Mouse (Mus musculus): ENCODE data around the gene Zfp82.

Zfp82 gene

DNA sequence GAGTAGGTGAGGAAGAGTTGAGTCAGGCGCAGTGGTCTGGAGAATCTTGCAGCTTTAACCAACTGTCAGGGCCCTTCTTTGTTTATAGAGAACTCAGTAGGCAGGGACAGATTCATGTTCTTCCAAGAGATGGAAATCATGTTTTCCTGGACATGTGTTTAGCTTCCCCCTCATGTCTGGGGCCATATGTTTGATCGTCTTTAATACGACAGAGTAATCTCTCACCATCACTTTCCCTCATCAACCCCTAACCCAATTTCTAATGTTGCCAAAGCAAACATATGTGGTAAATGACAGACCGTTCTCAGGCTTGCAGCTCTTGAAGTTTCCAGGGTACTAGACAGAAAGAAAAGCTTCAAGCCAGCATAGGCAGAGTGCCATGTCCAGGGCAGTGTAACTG lies 24.6 kb downstream of the Zfp82 start:
- DNase-seq (ENCODE audit: low spot score), result no peak

DNA sequence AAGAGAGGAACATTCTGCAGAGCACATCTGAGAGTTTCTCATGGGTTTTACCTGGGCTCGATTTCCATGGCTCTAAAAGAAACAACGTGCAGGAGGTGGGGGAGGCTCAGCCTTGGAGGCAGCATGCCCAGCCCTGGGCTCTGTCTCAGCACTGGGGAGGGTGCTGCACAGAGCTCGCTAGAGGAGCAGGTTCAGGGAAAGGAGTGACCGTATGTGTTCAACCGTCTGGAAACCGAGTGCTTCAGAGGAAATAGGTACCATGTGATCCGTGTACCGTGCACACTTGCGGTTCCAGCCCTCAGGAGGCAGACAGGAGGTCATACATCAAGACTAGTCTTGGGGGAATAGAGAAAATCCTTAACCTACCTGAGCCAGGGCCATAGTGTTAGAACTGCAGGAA lies 28.3 kb downstream of the Zfp82 start:
- DNase-seq (ENCODE audit: low spot score), result no peak

DNA sequence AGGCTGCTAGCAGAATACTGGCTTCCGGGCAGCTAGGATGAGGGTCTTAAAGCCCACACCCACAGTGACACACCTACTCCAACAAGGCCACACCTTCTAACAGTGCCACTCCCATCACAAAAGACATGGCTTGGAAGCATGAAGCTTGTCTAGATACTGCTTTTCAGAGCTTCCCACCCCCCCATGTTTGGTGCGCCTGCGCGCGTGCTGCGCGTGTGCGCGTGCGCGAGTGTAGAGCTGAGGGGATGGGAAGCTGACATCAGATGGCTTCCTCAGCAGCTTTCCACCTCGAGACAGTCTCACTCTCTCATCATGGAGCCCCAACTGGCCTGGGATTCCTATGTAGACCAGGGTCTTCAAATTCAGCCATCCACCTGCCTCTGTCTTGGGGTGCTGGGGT lies 38.4 kb downstream of the Zfp82 start:
- DNase-seq (ENCODE audit: low spot score), result no peak

DNA sequence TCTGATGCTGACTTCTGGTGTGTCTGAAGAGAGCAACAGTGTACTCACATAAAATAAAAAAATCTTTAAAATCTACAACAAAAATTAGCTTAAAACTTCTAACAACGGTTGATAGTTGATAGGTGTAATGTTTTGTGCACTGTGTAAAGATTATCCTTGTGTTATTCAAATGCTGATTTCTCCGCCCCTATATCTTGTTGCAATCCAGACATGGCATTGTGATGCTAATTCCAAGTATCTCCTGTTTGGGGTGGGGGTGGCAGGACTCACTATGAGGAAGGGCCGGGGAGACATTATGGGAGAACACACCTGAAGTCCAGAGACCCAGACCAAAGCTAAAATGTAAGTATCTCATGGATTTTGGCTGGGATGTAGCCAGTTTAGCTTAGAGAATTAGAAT lies 41.3 kb downstream of the Zfp82 start:
- no peak for DNase-seq (ENCODE audit: low spot score)

DNA sequence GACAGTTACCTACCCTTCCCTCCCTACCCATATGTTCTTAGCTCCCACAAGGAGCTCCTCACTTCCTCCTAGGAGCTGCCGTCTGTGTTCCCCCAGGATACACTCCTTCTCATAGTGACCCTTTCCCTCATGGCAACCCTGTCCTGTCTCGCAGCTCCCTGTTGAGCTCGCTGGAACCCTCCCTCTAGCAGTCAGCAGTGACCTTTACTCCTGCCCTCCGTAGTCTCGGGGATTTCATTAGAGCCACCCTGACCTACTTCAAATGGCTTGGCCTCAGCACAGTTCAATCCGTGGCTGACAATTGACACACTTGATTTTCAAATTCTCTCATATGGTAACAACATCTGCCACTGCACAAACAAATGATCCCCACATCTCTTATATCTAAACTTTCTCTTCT lies 42.0 kb downstream of the Zfp82 start:
- DNase-seq (ENCODE audit: low spot score), result no peak

DNA sequence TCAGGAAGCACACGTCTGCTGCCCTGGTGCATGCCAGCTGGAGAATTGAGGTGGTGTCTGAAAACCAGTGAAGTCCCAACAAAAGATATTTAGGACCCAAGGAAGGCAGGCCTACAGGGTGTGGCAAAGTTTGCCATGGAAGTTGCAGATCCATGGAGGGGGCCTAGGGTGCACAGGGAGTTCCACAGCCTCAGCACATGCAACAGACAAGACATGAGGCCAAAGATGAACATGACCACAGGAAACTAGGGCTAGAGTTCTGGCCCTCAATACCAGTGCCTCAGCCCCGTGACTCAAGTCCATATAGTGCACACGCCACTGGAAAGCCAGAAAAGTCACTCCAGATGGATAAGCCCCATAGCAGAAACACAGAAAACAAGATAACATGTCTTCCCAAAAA lies 44.1 kb downstream of the Zfp82 start:
- DNase-seq (ENCODE audit: low spot score), result no peak

DNA sequence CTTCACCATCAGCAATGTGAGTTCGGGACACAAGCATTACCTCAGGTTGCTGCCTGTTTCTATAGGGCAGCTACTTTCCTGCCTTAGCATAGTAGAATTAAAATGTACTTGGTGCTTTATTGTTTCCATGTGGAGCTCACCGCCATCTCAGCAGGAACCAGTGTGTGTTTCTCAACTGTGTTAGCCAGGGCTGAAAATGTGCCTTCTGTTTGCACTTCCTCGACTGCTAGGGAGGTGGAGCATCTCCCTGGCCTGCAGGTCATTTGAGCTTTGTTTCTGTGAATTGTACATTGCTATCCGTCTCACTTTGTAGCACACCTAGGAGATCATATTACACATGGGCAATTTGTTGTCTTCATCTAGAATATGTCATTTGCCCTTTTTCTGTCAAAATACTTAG lies 45.4 kb downstream of the Zfp82 start:
- DNase-seq (ENCODE audit: low spot score), result no peak

DNA sequence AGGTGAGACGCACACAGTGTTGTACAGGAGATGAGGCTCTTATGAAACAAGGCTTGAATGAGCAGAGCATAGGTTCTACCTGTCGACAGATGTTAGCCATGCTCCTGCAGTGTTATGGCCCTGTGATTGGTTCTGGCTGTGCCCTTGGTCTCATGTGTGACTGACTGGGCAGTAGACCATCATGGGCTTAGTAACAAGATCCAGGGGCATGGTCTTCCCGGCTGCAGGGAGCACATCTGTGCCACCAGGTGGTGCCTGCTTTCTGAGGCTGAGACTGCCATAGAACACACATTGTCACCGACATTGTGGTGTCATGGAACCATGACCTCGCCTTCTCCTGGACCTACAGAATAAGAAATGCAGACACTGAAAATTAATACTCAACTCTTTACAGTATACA lies 47.3 kb downstream of the Zfp82 start:
- DNase-seq (ENCODE audit: low spot score), result no peak

DNA sequence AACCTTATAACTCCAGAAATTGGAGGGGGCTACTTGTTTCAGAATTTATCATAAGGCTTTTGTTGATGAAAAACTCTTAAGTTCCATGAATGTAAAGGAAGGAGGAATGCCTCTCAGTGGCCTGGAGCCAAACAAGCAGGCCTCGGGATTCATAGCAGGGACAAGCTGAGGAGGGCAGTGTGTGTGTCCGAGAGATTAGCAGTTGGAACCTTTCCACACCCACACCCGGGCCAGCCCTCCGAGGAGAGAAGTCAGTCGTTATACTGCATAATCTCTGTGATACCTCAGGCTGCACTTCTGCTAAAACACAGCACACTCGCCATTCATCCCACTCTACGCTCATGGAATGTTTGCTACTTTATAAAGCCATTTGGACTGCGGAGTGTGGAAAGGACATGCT lies 48.9 kb downstream of the Zfp82 start:
- DNase-seq (ENCODE audit: low spot score), result no peak

DNA sequence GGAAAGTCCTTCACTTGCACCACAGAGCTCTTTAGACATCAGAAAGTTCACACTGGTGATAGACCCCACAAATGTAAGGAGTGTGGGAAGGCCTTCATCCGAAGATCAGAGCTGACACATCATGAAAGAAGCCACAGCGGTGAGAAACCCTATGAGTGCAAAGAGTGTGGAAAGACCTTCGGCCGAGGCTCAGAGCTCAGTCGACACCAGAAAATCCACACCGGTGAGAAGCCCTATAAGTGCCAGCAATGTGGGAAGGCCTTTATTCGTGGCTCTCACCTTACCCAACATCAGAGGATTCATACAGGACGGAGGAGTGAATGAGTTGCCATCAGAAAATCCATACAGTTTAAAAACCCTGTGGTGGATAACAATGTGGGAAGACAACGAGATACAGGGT lies 49.4 kb downstream of the Zfp82 start:
- DNase-seq (ENCODE audit: low spot score), result no peak

DNA sequence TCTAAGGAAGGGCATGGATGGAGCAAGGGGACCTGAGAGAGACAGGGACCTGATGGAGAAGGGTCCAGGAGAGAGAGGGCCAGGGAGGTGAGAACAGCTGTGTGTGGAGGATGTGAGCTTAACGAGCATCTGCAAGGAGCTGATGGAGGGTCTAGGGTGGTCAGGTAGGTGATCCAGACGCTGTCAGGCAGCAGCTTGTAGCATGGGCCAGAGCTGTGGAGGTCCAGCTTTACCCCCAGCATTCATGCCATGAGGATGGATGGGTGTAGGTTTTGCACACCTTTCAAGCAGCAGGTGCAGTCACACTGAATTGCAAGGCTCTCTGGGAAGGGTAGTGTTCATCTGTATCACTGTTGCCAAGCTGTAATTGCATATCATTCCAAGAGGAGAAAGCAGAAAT lies 53.2 kb downstream of the Zfp82 start:
- DNase-seq (ENCODE audit: low spot score), result no peak

DNA sequence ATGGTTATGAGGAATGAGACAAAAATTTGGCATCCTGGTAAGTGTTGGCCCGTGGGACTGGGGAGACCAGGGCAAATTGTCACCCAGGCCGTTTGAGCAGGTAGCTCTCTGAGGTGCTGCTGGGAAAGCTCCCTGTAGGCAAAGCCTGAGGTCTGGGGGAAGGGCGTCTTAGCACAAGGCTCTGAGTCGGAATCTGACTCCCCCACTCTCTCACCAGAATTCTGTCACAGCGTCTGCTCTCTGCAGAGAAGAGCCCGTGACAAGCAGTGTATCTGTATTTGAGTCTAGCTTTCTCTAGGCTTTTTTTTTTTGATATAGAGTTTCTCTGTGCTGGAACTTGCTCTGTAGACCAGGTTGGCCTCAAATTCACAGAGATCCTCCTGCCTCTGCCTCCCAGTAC lies 55.5 kb downstream of the Zfp82 start:
- DNase-seq (ENCODE audit: low spot score), result no peak

DNA sequence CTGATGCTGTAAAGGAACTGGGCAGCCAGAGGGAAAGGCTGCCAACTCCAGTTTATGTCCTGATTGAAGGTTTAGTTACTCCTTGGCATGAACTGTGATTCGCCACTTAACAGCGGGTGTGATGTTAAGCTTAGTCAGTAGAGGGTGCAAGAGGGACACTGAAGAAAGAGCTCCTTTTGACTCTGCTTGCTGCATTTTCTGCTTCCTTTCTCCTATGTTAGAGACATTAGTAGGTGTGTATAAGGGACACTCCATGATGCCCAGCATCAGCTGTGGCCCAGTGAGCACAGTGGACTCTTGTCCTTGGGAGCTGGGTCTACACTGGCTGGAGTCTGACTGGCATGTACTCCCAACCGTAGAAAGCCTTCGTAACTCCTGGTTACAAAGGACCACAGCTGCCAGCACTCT lies 59.7 kb downstream of the Zfp82 start:
- DNase-seq (ENCODE audit: low spot score), result no peak

DNA sequence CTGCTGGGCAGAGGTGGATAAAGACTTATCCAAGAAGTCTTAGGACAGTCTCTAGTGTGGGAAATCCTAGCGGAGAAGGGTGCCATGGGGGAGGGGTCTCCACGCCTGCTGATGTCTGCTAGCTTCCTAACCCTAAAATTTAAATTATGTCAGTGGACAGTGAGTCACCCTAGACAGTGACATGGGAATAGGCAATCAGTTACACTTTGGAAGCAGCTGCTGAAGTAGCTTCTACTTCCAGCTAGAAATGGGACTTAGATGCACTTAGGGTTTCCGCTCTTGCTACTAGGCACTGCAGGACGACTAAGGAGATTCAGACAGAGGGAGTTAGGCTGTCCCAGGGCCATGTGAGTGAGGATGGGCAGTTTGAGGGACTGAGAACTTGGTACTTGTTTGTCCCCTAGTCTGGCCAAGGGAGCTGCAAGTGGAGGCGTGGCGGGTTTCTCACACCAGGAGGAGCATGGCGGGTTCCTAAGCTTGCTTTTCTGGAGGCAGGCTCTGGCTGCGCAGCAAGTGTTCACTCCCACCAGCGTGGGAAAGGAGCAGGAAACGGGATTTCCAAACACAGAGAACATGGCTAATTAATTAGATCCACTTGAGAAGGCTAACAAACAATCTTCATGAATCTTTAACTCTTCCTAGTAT lies 62.0 kb downstream of the Zfp82 start:
- no peak for DNase-seq (ENCODE audit: low spot score)

DNA sequence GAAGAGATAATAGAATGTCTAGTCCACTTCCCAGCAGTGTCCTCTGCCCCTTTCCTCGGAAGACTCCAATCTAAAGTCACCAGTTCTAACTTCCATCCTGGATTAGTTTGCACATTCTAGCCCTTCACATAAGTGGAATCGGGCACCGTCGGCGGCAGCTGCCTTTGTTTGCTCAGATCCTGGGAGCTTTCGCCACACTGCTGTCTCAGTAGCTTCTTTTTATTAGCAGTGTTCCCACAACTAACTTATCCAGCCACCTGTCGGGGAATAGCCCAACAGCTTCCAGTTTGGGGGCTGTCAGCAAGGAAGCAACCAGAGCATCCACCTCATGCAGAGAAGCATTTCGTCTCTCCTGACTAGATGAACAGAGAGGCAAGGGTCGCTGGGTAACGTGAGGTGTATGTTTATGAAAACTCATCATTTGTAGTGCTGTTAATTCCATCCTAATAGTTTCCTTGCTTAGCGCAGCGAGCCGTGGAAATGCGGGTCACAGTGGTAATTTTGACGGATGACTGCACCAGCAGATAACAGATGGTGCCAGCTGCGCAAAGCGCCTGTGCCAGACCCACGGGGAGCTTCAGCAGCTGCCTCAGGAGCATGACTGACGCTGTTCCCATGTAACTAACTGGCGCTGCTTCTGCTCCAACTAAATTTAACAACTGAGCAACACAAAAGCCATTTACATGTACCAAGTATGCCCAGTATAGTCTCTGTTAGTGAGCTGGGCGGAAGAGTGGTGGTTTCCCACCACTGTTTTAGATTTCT lies 63.2 kb downstream of the Zfp82 start:
- no peak for DNase-seq (ENCODE audit: low spot score)

DNA sequence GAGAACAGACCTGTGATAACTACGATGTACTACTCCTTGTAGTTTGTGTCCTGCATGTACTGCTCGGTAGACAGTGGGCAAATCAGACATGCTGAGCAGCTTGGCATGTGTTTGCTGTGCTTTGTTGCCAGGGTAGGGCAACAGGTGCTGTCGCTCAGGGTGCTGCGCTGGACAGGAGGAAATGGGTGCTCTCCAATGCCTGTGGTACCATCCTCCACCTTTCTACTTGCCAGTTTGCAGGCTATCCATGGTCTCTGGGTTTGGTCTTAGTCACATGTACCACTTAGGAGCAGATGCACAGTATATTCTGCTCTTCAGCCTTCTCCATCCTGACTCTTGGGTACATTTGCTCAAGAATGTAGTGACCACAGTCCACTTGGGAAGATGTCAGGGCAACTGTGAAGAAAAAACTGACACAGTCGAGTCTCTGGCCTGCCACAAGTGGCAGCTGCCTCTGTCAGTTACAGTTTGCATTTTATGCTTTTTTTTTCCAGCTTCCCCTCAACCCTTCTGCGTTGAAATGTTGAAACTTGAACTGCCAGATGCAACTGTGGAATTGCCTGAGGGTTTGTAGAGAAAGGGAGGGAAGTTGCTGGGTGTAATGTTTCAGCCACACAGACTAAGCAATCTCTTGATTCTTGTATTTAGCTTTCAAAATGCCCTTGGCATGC lies 64.5 kb downstream of the Zfp82 start:
- no peak for DNase-seq (ENCODE audit: low spot score)

DNA sequence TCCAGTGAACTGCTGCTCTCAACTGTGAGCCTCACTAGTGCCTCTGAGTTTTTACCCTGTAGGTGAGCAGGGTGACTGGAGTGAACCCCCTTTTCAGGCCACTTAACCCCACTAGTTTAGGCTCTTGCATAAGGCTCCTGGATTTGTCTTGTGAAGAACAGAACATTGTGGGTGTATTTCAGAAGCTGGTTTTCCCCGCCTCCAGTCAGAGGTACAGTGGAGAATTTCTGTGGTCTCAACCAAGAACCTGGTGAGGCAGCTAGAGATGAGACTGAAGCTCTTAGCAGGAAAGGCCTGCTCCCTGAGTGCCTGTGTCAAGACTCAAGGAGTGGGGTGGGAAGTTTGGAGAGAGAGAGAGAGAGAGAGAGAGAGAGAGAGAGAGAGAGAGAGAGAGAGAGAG lies 65.1 kb downstream of the Zfp82 start:
- no peak for DNase-seq (ENCODE audit: low spot score)

Measured in urinary bladder, postnatal 25 days (tissue).